Mouse (Mus musculus): ENCODE measurements around the gene Stx7.

DNA sequence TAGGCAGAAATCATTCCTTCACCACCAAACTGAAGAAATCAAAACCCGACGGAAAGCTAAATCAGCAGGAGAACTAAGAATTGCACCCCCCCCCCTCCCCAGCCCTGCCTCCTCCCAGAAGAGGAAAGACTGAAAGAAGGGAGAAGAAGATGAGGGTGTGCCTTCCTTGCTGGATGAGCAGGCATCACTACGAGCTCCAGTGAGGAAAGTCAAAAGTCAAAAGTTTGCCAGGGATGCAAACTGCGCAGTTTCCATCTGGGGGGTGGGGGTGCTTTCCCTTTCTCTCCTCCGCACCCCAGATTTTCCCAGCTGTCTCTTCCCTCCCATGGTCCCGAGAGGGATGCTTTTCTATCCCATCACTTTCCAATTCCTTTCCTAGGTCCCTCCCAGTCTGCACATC, 73.8 kb downstream of the Stx7 start:
- no peak for TF ChIP-seq CTCF (IDR thresholded peaks at IDR 0.05; ENCODE audit: low read depth, low read length)
- no peak for TF ChIP-seq POLR2A (IDR thresholded peaks at IDR 0.05; ENCODE audit: insufficient read depth, low read length)
- TF ChIP-seq EP300 (IDR thresholded peaks at IDR 0.05; ENCODE audit: insufficient read depth, low read depth, low read length): no peak
